Mouse (Mus musculus) kidney, embryonic 15.5 days (tissue): ENCODE measurements around the gene Gtf2e1. TPM values are rescaled to one million over a fixed set of nuclear protein-coding genes. Genes with fewer than 3 reads are reported as not detected.

Source experiments
- ATAC-seq: fragments of 200-750 bp; cut with Nextera tagmentation; replicated peaks from 2 replicates; pipeline ENCODE4 v1.8.0; 2017; ENCODE audit warnings: moderate TSS enrichment; ENCODE audit not compliant: low FRiP score
- H3K27ac ChIP-seq: fragments of 300-500 bp; sonication (generic); 2 replicates; pipeline ENCODE4 v1.5.1; 2015; ENCODE audit warnings: mild to moderate bottlenecking, inconsistent platforms
- H3K27me3 ChIP-seq: fragments of 300-500 bp; sonication (generic); 2 replicates; pipeline ENCODE4 v1.6.1; 2015; ENCODE audit warnings: inconsistent platforms
- H3K36me3 ChIP-seq: fragments of 300-500 bp; sonication (generic); 2 replicates; pipeline ENCODE4 v1.6.1; 2015; ENCODE audit warnings: inconsistent platforms
- H3K4me1 ChIP-seq: fragments of 300-500 bp; sonication (generic); 2 replicates; pipeline ENCODE4 v1.6.1; 2015; ENCODE audit warnings: inconsistent platforms
- H3K4me2 ChIP-seq: fragments of 300-500 bp; sonication (generic); 2 replicates; pipeline ENCODE4 v1.6.1; 2015; ENCODE audit warnings: moderate library complexity, mild to moderate bottlenecking, inconsistent platforms
- H3K4me3 ChIP-seq: fragments of 300-500 bp; sonication (generic); replicated peaks from 2 replicates; pipeline ENCODE4 v1.5.1; 2015; ENCODE audit warnings: mild to moderate bottlenecking, inconsistent platforms
- H3K9ac ChIP-seq: fragments of 300-500 bp; sonication (generic); 2 replicates; pipeline ENCODE4 v1.6.1; 2015; ENCODE audit warnings: mild to moderate bottlenecking, inconsistent platforms
- H3K9me3 ChIP-seq: fragments of 300-500 bp; sonication (generic); replicated peaks from 2 replicates; pipeline ENCODE4 v1.6.1; 2016; ENCODE audit warnings: inconsistent platforms
- WGBS: fragments of 180-500 bp; shearing (Covaris S2); methylation state at CpG from one replicate; pipeline ENCODE4 v1.1.7; 2015; ENCODE audit warnings: mixed read lengths; 5-methylcytosine and 5-hydroxymethylcytosine counted together
- polyA plus RNA-seq: library from polyadenylated mRNA; unstranded; fragments of >200 nt; fragmentation: Nextera tagmentation; extraction: Ambion mirVana; gene quantifications from 2 replicates; pipeline ENCODE4 v1.2.1, GENCODE M21; 2015

Gene Gtf2e1
- polyA plus RNA-seq, 1 experiment from 2014 or later = 27.9 TPM

- Histone ChIP-seq H3K27me3 (no peaks in the 10 kb centered on the region), H3K9me3 (no peaks in the 10 kb centered on the region), H3K9ac (no peak overlapping the region), H3K4me3 (no peak overlapping the region), H3K27ac (no peak overlapping the region), H3K4me1 (no peaks in the 10 kb centered on the region), H3K4me2 (no peak overlapping the region), H3K36me3 (peaks cover 57% of the 10 kb centered on the region)
- WGBS = 85% methylated on average over 6 of the region's 6 CpGs
- no peak for ATAC-seq
Measured at GRCm38 (mm10) chr16:37516376-37516993, 23.1 kb downstream of the Gtf2e1 start.

- Histone ChIP-seq H3K36me3 (peaks cover 53% of the 10 kb centered on the region), H3K27ac (no peak overlapping the region), H3K4me2 (no peak overlapping the region), H3K4me3 (no peak overlapping the region), H3K4me1 (no peaks in the 10 kb centered on the region), H3K27me3 (no peaks in the 10 kb centered on the region), H3K9me3 (no peaks in the 10 kb centered on the region), H3K9ac (no peak overlapping the region)
- ATAC-seq = no peak
- 84% methylated on average over 8 of the region's 8 CpGs for WGBS
Measured at GRCm38 (mm10) chr16:37514644-37515043, 24.9 kb downstream of the Gtf2e1 start.

DNA sequence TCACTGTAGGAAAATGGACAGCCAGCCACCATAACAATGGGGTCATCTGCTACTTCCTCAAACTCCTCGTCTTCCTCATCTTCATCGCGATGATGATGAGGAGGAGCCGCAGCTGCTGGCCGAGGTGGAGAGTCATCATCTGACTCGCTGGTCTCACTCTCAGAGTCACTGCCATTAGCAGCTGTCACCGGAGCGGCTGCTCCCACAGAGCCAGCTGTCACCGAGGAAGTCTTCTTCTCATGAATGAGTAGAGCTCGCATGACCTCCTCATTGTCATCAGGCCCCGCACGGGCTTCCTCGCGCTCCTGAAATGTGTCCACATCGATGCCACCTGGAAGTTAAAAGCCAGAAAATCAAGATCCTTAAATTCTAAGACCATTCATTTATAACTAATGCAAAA lies 28.1 kb downstream of the Gtf2e1 start:
- WGBS = 91% methylated on average over 15 of the region's 15 CpGs
- Histone ChIP-seq H3K4me1 (no peaks in the 10 kb centered on the region), H3K9me3 (no peaks in the 10 kb centered on the region), H3K4me2 (no peak overlapping the region), H3K4me3 (no peak overlapping the region), H3K27ac (no peak overlapping the region), H3K36me3 (peaks cover 45% of the 10 kb centered on the region), H3K27me3 (no peaks in the 10 kb centered on the region), H3K9ac (no peak overlapping the region)
- ATAC-seq = no peak

DNA sequence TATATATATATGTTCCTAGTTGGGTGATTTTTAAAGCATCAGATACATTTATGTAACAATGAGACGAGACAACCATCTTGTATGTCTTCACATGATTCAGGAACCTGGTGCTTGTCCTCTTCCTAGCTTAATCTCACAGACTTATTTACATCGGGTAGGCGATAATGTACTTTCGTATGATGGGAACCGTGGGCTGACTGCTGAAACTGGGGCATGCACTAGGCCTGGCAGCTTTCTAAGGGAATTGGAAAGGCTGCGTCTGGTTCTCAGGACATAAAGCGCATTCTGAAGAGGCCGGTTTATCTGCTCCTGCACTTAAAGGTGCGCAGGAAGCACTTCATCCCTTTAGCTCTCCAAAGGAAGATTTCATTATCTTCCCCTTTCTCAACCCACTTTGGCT lies 32.8 kb downstream of the Gtf2e1 start:
- Histone ChIP-seq H3K36me3 (peaks cover 19% of the 10 kb centered on the region), H3K4me1 (no peaks in the 10 kb centered on the region), H3K4me2 (no peak overlapping the region), H3K9ac (no peak overlapping the region), H3K27me3 (no peaks in the 10 kb centered on the region), H3K4me3 (no peak overlapping the region), H3K27ac (no peak overlapping the region), H3K9me3 (no peaks in the 10 kb centered on the region)
- no peak for ATAC-seq
- WGBS = 94% methylated on average over 9 of the region's 9 CpGs

- WGBS = 58% methylated on average over 1 of the region's 1 CpGs
- 0 out of 2 replicates have a peak, but pooled peaks cover 4% of the 10 kb centered on the region for H3K36me3 ChIP-seq
- H3K4me3 ChIP-seq = no peak overlapping the region
- H3K4me2 ChIP-seq = no peak overlapping the region
- H3K27me3 ChIP-seq = no peaks in the 10 kb centered on the region
- H3K9ac ChIP-seq = no peak overlapping the region
- H3K27ac ChIP-seq = no peak overlapping the region
- H3K9me3 ChIP-seq = no peaks in the 10 kb centered on the region
- no peak for ATAC-seq
- H3K4me1 ChIP-seq = no peaks in the 10 kb centered on the region
Measured at GRCm38 (mm10) chr16:37504517-37504916, 35.1 kb downstream of the Gtf2e1 start.

- Histone ChIP-seq H3K4me2 (no peak overlapping the region), H3K4me3 (no peak overlapping the region), H3K4me1 (no peaks in the 10 kb centered on the region), H3K27me3 (no peaks in the 10 kb centered on the region), H3K27ac (no peak overlapping the region), H3K9ac (no peak overlapping the region), H3K9me3 (no peaks in the 10 kb centered on the region), H3K36me3 (no peaks in the 10 kb centered on the region)
- 78% methylated on average over 9 of the region's 9 CpGs for WGBS
- no peak for ATAC-seq
Measured at GRCm38 (mm10) chr16:37498581-37498980, 41.0 kb downstream of the Gtf2e1 start.

GRCm38 (mm10) chr16:37495017-37495416 lies 44.6 kb downstream of the Gtf2e1 start:
- no peaks in the 10 kb centered on the region for H3K27me3 ChIP-seq
- H3K27ac ChIP-seq = no peak overlapping the region
- no peak for ATAC-seq
- no peak overlapping the region for H3K9ac ChIP-seq
- H3K4me3 ChIP-seq = no peak overlapping the region
- no peaks in the 10 kb centered on the region for H3K36me3 ChIP-seq
- H3K4me1 ChIP-seq = no peaks in the 10 kb centered on the region
- no peak overlapping the region for H3K4me2 ChIP-seq
- 75% methylated on average over 6 of the region's 6 CpGs for WGBS
- no peaks in the 10 kb centered on the region for H3K9me3 ChIP-seq

DNA sequence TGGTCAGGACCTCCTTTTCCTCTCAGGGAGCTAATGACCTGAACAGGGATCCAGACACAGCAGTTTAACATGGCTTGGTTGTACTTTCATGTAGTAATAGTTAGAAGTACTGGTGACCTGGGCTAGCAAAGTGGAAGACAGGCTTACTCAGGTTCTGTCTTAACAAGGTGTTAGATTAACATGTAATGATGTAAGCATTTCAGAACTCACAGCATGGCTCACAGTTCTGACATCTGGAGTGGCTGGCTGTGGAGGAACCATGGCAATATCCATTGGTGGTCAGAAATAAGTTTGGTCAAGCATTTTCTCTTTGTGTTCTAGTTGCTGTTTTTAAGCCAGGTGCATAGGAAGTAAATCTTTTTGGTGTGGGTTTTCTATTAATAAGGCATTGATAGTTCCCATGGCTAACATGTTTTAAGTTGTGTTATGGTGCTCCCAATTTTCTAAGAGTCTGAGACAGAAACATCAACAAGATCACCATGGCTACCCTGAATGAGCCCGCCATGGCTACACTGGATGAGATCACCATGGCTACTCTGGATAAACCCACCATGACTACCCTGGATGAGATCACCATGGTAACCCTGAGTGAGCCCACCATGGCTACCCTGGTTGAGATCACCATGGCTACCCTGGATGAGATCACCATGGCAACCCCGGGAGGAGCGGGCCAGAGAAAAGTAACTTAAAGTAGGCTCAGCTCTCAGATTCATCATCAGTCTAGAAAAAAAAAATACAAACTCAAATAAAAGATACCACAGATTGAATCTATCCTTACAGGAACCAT lies 52.6 kb downstream of the Gtf2e1 start:
- Histone ChIP-seq H3K4me2 (no peak overlapping the region), H3K36me3 (no peaks in the 10 kb centered on the region), H3K9me3 (no peaks in the 10 kb centered on the region), H3K27ac (no peak overlapping the region), H3K4me1 (no peaks in the 10 kb centered on the region), H3K27me3 (no peaks in the 10 kb centered on the region), H3K4me3 (no peak overlapping the region), H3K9ac (no peak overlapping the region)
- ATAC-seq = no peak
- WGBS = 95% methylated on average over 3 of the region's 3 CpGs

DNA sequence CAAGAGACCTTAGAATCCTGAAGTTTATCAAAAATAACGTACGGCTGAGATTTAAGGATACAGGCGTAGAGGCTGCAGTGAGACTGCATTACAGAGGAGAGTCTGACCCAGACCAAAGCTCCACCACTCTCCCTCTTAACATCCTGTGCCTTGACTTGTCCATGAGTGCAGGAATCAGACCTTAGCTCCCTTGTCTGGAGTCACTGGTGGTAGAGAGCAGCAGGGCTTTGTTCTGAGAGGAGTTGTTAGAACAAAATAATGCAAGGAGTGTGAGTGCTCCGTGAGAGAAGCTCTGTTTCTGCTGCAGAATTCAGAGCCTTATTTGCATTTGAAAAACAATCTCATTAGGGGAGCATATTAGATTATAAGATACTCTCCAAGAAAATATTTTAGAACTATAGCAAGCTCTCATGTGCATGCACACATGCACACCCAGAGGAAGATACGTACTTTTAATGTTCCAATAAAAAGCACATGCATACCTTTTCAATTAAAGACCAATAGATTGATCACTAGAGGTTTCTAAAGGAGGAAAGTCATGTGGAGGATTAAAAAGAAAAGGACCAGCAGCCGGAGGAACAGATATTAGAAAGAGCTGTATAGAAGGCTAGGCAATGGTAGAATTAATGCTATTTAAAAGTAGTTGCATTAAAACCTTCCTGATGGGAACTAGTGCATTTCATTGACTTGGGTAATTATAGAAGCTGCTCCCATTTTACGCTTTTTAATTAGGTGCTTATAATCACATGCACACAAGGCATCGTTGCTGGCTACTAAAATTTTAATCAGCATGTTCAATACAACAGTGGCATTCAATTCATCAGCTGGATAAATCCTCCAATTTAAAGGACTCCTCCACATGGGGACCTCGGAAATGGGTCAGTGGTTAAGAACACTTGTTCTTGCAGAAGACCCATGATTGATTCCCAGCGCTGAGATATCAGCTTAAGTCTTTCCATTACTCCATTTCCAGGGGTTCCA lies 61.0 kb downstream of the Gtf2e1 start:
- Histone ChIP-seq H3K27me3 (no peaks in the 10 kb centered on the region), H3K36me3 (no peaks in the 10 kb centered on the region), H3K9me3 (no peaks in the 10 kb centered on the region), H3K4me1 (no peaks in the 10 kb centered on the region), H3K27ac (no peak overlapping the region), H3K4me2 (no peak overlapping the region), H3K4me3 (no peak overlapping the region), H3K9ac (no peak overlapping the region)
- ATAC-seq = no peak
- 86% methylated on average over 10 of the region's 10 CpGs for WGBS

DNA sequence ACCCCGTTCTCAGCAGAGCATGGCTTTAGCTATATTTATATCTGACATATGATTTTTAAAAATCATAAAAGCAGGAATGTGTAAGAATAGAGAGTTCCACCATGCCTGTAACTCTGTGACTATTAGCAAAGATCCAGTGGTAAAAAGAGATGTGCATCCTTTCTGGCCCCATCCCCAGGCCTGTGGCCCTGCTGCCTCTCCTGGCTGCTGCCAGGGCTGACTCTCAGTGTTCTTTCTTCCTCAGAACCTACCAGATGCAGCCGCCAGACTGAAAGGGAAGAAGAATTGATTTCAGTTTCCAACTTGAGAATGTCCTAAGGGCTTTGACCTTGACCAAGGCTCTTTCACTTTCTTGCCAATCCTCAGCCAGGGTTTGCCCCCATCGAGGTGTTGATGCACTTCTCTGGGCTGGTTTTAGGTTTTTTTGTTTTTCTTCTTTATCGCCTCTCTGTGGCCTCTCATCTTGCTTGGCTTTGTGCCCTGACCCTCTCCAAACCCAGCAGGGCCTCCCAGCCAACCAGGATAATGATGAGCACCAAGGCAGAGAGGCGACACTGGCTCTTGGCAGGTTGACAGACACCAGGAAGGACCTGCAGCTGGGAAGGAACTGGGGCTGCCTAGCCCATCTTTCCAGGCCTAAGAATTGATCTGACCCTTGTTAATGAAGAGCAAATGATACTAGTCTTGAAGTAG lies 66.8 kb downstream of the Gtf2e1 start:
- Histone ChIP-seq H3K4me1 (no peaks in the 10 kb centered on the region), H3K36me3 (no peaks in the 10 kb centered on the region), H3K4me2 (no peak overlapping the region), H3K4me3 (no peak overlapping the region), H3K9ac (no peak overlapping the region), H3K9me3 (no peaks in the 10 kb centered on the region), H3K27ac (no peak overlapping the region), H3K27me3 (no peaks in the 10 kb centered on the region)
- ATAC-seq = no peak
- 51% methylated on average over 5 of the region's 5 CpGs for WGBS

- Histone ChIP-seq H3K9ac (no peak overlapping the region), H3K9me3 (no peaks in the 10 kb centered on the region), H3K4me3 (no peak overlapping the region), H3K4me2 (no peak overlapping the region), H3K36me3 (no peaks in the 10 kb centered on the region), H3K27me3 (no peaks in the 10 kb centered on the region), H3K4me1 (no peaks in the 10 kb centered on the region), H3K27ac (no peak overlapping the region)
- ATAC-seq = no peak
- WGBS = 85% methylated on average over 3 of the region's 3 CpGs
Measured at GRCm38 (mm10) chr16:37469595-37469994, 70.0 kb downstream of the Gtf2e1 start.
